Mouse (Mus musculus) hindbrain, embryonic 15.5 days (tissue): ENCODE data around the gene Kynu. TPM values are rescaled to one million over a fixed set of nuclear protein-coding genes. Genes with fewer than 3 reads are reported as not detected.

Experiments
- ATAC-seq: fragments of 200-750 bp; cut with Nextera tagmentation; 2 replicates; pipeline ENCODE4 v1.8.0; 2017; ENCODE audit warnings: low read depth, moderate number of reproducible peaks, moderate TSS enrichment; ENCODE audit not compliant: low FRiP score
- H3K27ac ChIP-seq: fragments of 300-500 bp; sonication (generic); replicated peaks from 2 replicates; pipeline ENCODE4 v1.5.1; 2015; ENCODE audit warnings: mild to moderate bottlenecking, inconsistent platforms
- H3K27me3 ChIP-seq: fragments of 300-500 bp; sonication (generic); 2 replicates; pipeline ENCODE4 v1.6.1; 2015; ENCODE audit warnings: control low read depth, inconsistent platforms
- H3K36me3 ChIP-seq: fragments of 300-500 bp; sonication (generic); 2 replicates; pipeline ENCODE4 v1.6.1; 2015; ENCODE audit warnings: control low read depth, inconsistent platforms
- H3K4me1 ChIP-seq: fragments of 300-500 bp; sonication (generic); replicated peaks from 2 replicates; pipeline ENCODE4 v1.6.1; 2015; ENCODE audit warnings: control low read depth, inconsistent platforms
- H3K4me2 ChIP-seq: fragments of 300-500 bp; sonication (generic); 2 replicates; pipeline ENCODE4 v1.6.1; 2015; ENCODE audit warnings: moderate library complexity, mild to moderate bottlenecking, inconsistent platforms
- H3K4me3 ChIP-seq: fragments of 300-500 bp; sonication (generic); 2 replicates; pipeline ENCODE4 v1.5.1; 2015; ENCODE audit warnings: mild to moderate bottlenecking, inconsistent platforms
- H3K9ac ChIP-seq: fragments of 300-500 bp; sonication (generic); 2 replicates; pipeline ENCODE4 v1.6.1; 2015; ENCODE audit warnings: inconsistent platforms
- H3K9me3 ChIP-seq: fragments of 300-500 bp; sonication (generic); 2 replicates; pipeline ENCODE4 v1.6.1; 2016; ENCODE audit warnings: control low read depth, inconsistent platforms
- WGBS: fragments of 180-500 bp; shearing (Covaris S2); methylation state at CpG from one replicate; pipeline ENCODE4 v1.1.7; 2015; 5-methylcytosine and 5-hydroxymethylcytosine counted together
- polyA plus RNA-seq: library from polyadenylated mRNA; unstranded; fragments of >200 nt; fragmentation: Nextera tagmentation; extraction: Ambion mirVana; gene quantifications from 2 replicates; pipeline ENCODE4 v1.2.1, GENCODE M21; 2015

Kynu gene
- polyA plus RNA-seq, 1 experiment from 2014 or later, result 0.53 TPM

DNA sequence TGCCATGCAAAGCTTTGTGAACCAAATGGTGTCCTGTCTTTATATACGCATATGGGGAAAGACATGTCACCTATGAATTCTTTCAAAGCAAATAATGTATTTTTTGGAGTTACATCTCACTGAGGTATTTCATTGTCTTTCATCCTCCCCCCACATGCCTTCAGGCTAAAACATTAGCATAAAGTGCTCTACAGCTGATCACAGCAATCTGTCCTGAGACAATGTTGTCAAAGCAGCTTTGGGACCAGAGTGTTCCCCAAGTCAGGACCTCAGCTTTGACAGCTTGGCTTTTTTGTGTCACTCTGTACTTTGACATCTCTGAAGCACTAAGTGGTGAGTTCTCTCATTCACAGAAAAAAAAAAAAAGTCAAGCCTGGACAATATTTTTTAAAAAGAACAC is 18.4 kb downstream of the Kynu start:
- H3K4me1 ChIP-seq, result no peaks in the 10 kb centered on the region
- no peaks in the 10 kb centered on the region for H3K27me3 ChIP-seq
- H3K27ac ChIP-seq, result no peak overlapping the region
- WGBS, result 90% methylated on average over 1 of the region's 1 CpGs
- H3K9me3 ChIP-seq, result no peaks in the 10 kb centered on the region
- H3K9ac ChIP-seq, result no peak overlapping the region
- H3K36me3 ChIP-seq, result no peaks in the 10 kb centered on the region
- no peak overlapping the region for H3K4me3 ChIP-seq
- H3K4me2 ChIP-seq, result no peak overlapping the region
- no peak for ATAC-seq

DNA sequence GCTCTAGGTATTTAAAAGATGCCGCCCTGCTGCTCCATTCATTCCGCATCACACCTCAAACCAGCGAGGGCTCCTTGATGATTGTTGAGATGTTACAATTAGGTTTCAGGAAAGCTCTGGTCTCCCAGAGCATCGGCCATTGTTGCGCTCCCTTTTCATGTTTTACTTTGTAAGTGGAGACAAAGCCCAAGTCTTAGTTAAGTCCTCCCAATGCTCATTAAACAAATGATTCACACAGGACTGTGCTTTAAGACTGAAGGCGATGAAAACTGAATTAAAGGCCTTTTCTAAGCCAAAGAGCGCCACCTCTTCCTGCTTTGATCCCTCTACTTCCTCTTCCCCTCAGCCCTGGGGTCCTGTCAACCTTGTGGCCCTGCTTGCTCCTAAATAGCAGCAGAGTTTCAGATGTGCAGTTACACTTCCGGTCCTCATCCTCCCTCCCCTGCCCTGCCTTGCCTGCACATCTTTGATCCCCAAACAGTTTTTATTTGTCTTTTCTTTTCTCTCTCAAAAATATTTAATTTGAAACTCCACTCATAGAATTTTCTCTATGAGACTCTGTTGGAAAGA is 28.2 kb downstream of the Kynu start:
- Histone ChIP-seq H3K36me3 (no peaks in the 10 kb centered on the region), H3K9ac (no peak overlapping the region), H3K4me2 (no peak overlapping the region), H3K9me3 (no peaks in the 10 kb centered on the region), H3K4me1 (no peaks in the 10 kb centered on the region), H3K4me3 (no peak overlapping the region), H3K27ac (no peak overlapping the region), H3K27me3 (no peaks in the 10 kb centered on the region)
- no peak for ATAC-seq
- WGBS, result 25% methylated on average over 8 of the region's 8 CpGs

GRCm38 (mm10) chr2:43585508-43585907 is 30.4 kb downstream of the Kynu start:
- 83% methylated on average over 3 of the region's 3 CpGs for WGBS
- no peaks in the 10 kb centered on the region for H3K36me3 ChIP-seq
- H3K27ac ChIP-seq, result no peak overlapping the region
- H3K9ac ChIP-seq, result no peak overlapping the region
- H3K4me1 ChIP-seq, result no peaks in the 10 kb centered on the region
- ATAC-seq, result no peak
- H3K4me2 ChIP-seq, result no peak overlapping the region
- no peaks in the 10 kb centered on the region for H3K27me3 ChIP-seq
- H3K9me3 ChIP-seq, result no peaks in the 10 kb centered on the region
- H3K4me3 ChIP-seq, result no peak overlapping the region

DNA sequence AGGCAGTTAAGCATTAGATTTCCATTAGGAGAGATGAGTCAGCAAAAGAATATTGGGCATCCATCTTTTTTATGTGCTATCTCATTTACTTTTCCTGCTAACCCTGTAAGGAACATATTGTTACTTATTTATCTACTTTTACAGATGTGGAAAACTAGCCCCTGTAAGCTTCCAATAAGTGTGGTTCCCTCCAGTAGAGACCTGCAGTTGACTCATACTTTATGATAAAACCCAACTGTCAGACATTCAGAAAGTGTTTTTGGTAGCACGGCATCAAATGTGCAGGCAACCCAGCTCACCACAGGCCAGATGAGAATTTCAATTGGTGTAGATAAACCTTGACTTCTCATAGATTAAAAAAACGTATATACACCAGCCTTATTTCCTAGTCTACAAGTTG is 32.7 kb downstream of the Kynu start:
- no peak overlapping the region for H3K9ac ChIP-seq
- H3K4me1 ChIP-seq, result no peaks in the 10 kb centered on the region
- H3K27me3 ChIP-seq, result no peaks in the 10 kb centered on the region
- no peaks in the 10 kb centered on the region for H3K36me3 ChIP-seq
- no peak overlapping the region for H3K27ac ChIP-seq
- H3K9me3 ChIP-seq, result no peaks in the 10 kb centered on the region
- no peak overlapping the region for H3K4me3 ChIP-seq
- ATAC-seq, result no peak
- WGBS, result 73% methylated on average over 2 of the region's 2 CpGs
- no peak overlapping the region for H3K4me2 ChIP-seq

- Histone ChIP-seq H3K36me3 (no peaks in the 10 kb centered on the region), H3K27ac (no peak overlapping the region), H3K9ac (no peak overlapping the region), H3K27me3 (no peaks in the 10 kb centered on the region), H3K4me3 (no peak overlapping the region), H3K4me1 (no peaks in the 10 kb centered on the region), H3K4me2 (no peak overlapping the region), H3K9me3 (no peaks in the 10 kb centered on the region)
- 74% methylated on average over 1 of the region's 1 CpGs for WGBS
- no peak for ATAC-seq
Observed at GRCm38 (mm10) chr2:43592001-43592704, 37.0 kb downstream of the Kynu start.

DNA sequence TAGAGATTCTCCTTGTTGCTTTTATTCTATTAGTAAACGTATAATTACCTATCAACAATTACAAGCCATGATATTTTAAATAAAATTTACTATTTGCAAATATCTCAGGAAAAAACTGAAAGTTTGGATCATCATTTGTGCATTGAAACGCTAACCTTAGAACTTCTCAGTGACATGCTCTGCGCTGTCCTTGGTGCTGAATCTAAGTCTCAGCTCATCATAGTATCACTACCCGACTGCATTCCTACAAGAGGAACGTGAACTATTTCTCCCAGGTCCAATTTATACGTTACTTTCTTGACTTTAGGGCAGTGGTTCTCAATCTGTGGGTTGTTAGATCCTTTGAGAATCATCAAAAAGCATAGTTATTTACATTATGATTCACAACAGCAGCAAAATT is 58.4 kb downstream of the Kynu start:
- no peak for ATAC-seq
- Histone ChIP-seq H3K27me3 (no peaks in the 10 kb centered on the region), H3K9me3 (no peaks in the 10 kb centered on the region), H3K4me1 (no peaks in the 10 kb centered on the region), H3K27ac (no peak overlapping the region), H3K9ac (no peak overlapping the region), H3K4me3 (no peak overlapping the region), H3K36me3 (no peaks in the 10 kb centered on the region), H3K4me2 (no peak overlapping the region)
- WGBS, result 12% methylated on average over 6 of the region's 6 CpGs

DNA sequence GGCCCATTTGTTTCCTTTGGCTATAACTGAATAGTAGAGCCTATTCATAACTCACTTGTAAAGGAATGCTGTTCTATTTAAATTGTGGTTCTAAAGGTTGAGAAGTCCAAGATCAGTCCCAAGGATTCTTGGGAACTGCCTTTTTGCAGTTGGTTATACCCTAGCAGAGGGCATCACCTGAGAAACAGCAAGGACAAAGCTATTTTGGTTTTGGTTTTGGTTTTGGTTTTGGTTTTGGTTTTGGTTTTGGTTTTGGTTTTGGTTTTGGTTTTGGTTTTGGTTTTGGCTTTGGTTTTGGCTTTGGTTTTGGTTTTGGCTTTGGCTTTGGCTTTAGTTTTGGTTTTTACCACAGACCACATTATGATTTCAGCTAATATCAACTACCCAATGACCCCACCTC is 66.0 kb downstream of the Kynu start:
- no peaks in the 10 kb centered on the region for H3K27me3 ChIP-seq
- H3K4me2 ChIP-seq, result no peak overlapping the region
- H3K4me3 ChIP-seq, result no peak overlapping the region
- H3K9me3 ChIP-seq, result no peaks in the 10 kb centered on the region
- H3K27ac ChIP-seq, result no peak overlapping the region
- no peak overlapping the region for H3K9ac ChIP-seq
- no peak for ATAC-seq
- no peaks in the 10 kb centered on the region for H3K4me1 ChIP-seq
- H3K36me3 ChIP-seq, result no peaks in the 10 kb centered on the region

- H3K4me2 ChIP-seq, result no peak overlapping the region
- no peak overlapping the region for H3K27ac ChIP-seq
- no peaks in the 10 kb centered on the region for H3K27me3 ChIP-seq
- H3K36me3 ChIP-seq, result no peaks in the 10 kb centered on the region
- no peak overlapping the region for H3K4me3 ChIP-seq
- H3K4me1 ChIP-seq, result no peaks in the 10 kb centered on the region
- ATAC-seq, result no peak
- WGBS, result 0% methylated on average over 1 of the region's 1 CpGs
- no peaks in the 10 kb centered on the region for H3K9me3 ChIP-seq
- H3K9ac ChIP-seq, result no peak overlapping the region
Observed at GRCm38 (mm10) chr2:43622844-43623243, 67.7 kb downstream of the Kynu start.

DNA sequence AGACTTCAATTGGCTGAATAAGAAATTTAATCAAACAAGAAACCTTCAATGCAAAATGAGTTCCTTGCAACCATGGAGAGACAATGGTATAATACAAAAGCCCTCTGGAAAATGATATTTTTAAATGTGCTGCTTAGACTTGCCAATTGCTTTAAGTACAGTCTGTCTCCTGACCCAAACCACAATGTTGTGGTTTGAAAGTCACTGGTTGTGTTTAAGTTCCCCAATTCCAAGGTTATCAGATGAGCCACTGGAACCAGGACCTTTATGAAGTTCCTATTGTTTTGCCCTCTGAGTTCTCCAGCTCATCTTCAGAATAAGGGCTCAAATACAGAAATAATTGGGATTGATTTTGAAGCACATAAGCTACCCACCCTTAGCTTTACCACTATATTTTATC is 76.7 kb downstream of the Kynu start:
- Histone ChIP-seq H3K27ac (no peak overlapping the region), H3K27me3 (no peaks in the 10 kb centered on the region), H3K4me3 (no peak overlapping the region), H3K36me3 (no peaks in the 10 kb centered on the region), H3K4me1 (no peaks in the 10 kb centered on the region), H3K9ac (no peak overlapping the region), H3K4me2 (no peak overlapping the region), H3K9me3 (no peaks in the 10 kb centered on the region)
- no peak for ATAC-seq

- H3K9ac ChIP-seq, result no peak overlapping the region
- H3K4me2 ChIP-seq, result no peak overlapping the region
- no peak for ATAC-seq
- H3K4me1 ChIP-seq, result no peaks in the 10 kb centered on the region
- no peak overlapping the region for H3K27ac ChIP-seq
- H3K4me3 ChIP-seq, result no peak overlapping the region
- H3K36me3 ChIP-seq, result no peaks in the 10 kb centered on the region
- no peaks in the 10 kb centered on the region for H3K27me3 ChIP-seq
- H3K9me3 ChIP-seq, result no peaks in the 10 kb centered on the region
Observed at GRCm38 (mm10) chr2:43636498-43636897, 81.4 kb downstream of the Kynu start.

- no peak overlapping the region for H3K27ac ChIP-seq
- no peaks in the 10 kb centered on the region for H3K9me3 ChIP-seq
- H3K4me3 ChIP-seq, result no peak overlapping the region
- ATAC-seq, result no peak
- no peaks in the 10 kb centered on the region for H3K36me3 ChIP-seq
- WGBS, result 80% methylated on average over 2 of the region's 2 CpGs
- H3K9ac ChIP-seq, result no peak overlapping the region
- H3K4me1 ChIP-seq, result no peaks in the 10 kb centered on the region
- H3K4me2 ChIP-seq, result no peak overlapping the region
- no peaks in the 10 kb centered on the region for H3K27me3 ChIP-seq
Observed at GRCm38 (mm10) chr2:43646962-43647361, 91.8 kb downstream of the Kynu start.

DNA sequence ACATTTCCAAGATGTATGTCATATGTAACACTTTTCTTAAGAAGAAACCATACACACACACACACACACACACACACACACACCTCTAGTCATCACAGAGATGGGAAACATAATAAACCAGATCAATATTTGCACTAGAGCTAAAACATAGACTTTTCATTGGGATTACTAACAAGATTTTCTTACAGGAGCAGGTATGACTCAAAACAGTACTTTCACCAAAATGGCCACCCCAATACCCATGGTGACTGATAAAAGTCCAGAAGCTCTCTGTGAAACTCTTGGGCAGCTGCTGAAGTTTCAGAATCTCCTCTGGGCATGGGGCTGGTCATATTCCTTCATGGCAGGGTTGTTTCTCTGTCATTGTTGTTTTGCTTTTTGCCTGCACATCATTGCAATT is 114.5 kb downstream of the Kynu start:
- H3K4me1 ChIP-seq, result no peaks in the 10 kb centered on the region
- ATAC-seq, result no peak
- no peak overlapping the region for H3K4me3 ChIP-seq
- no peak overlapping the region for H3K9ac ChIP-seq
- no peaks in the 10 kb centered on the region for H3K36me3 ChIP-seq
- no peaks in the 10 kb centered on the region for H3K27me3 ChIP-seq
- no peak overlapping the region for H3K27ac ChIP-seq
- no peak overlapping the region for H3K4me2 ChIP-seq
- no peaks in the 10 kb centered on the region for H3K9me3 ChIP-seq

DNA sequence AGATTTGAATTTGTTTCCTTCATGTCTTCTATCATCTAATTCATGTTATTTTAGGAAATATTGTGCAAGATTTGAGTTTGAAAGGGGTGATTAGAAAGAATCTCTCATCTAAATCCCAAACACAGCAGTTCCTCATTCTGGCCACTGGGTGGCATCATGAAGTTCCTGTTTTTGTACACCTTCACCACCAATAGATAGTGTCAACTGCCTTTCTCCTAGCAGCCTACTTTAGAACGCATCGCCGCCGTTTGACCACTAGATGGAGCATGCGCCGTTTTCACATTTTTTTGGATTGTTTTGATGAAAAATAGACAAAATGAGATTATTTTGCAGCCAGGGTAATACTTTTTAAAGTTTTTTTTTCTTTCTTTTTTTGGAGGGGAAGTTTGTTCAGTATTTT is 118.5 kb downstream of the Kynu start:
- no peaks in the 10 kb centered on the region for H3K36me3 ChIP-seq
- no peak overlapping the region for H3K27ac ChIP-seq
- ATAC-seq, result peak; percentile 77
- no peaks in the 10 kb centered on the region for H3K4me1 ChIP-seq
- H3K27me3 ChIP-seq, result no peaks in the 10 kb centered on the region
- no peaks in the 10 kb centered on the region for H3K9me3 ChIP-seq
- no peak overlapping the region for H3K9ac ChIP-seq
- whole genome bisulfite sequencing, result 3% methylated on average over 6 of the region's 6 CpGs
- no peak overlapping the region for H3K4me2 ChIP-seq
- no peak overlapping the region for H3K4me3 ChIP-seq
